In the genomic region with DNA sequence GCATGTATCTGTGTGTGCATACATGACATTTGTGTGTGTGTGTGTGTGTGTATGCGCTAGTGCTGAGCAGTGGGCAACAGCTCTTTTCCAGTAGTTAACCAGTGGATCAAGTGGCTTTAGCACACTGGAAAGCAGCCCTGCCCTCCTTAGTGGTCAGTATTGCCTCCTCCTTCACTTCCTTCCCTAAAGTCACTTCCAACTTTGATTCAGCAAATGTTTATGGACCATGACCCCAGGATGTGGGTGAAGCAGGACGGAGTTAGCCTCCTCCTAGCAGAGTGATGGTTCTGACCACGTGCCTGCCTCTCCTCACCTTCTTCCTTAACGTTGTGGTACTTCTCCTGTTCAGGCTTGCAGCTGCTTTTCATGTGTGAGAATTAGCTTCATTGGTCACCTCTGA, we compare ENCODE assay signal across 24 mouse cellular contexts. TPM values are rescaled to one million over a fixed set of nuclear protein-coding genes. Genes with fewer than 3 reads are reported as not detected.
DNase-seq lines count a peak whose midpoint lies in the region; ATAC-seq and TF ChIP-seq lines count a peak whose summit lies in the region.
"Had no signal": no experiment of that assay in that cellular context is flagged by ENCODE, and none has a peak within 500 bp of the region (broad histone marks: within the 10 kb centered on the region; RNA-seq: fewer than 3 reads in every experiment).

No protein-coding gene starts in this region.

- 83% methylated on average over 4 of the region's 4 CpGs for WGBS in heart, embryonic 12.5 days
- 86% methylated on average over 4 of the region's 4 CpGs for WGBS in intestine, embryonic 16.5 days

- no peak overlapping the region for H3ac ChIP-seq in C2C12 (ENCODE audit: control insufficient read depth, insufficient read length, low read depth)

- 0 out of 2 replicates have a peak, but pooled peaks cover 5% of the 10 kb centered on the region for H3K9me3 ChIP-seq in heart, embryonic 12.5 days (replicated peaks)
- H3K9me3 ChIP-seq in megakaryocyte, embryonic 14.5 days, result 0 out of 2 replicates have a peak, but pooled peaks cover 4% of the 10 kb centered on the region
- H3K9me3 ChIP-seq in intestine, embryonic 16.5 days (ENCODE audit: control insufficient read depth, low read length), result no peaks in the 10 kb centered on the region
- H3K9me3 ChIP-seq: embryonic facial prominence, embryonic 12.5 days; forebrain, embryonic 12.5 days had no signal

- H3K4me2 ChIP-seq in heart, embryonic 12.5 days, result no peak overlapping the region
- H3K4me2 ChIP-seq in intestine, embryonic 16.5 days (ENCODE audit: low read depth, low read length), result no peak overlapping the region
- H3K4me2 ChIP-seq: embryonic facial prominence, embryonic 12.5 days; forebrain, embryonic 12.5 days had no signal

- no peak overlapping the region for H3K27ac ChIP-seq in heart, embryonic 12.5 days (ENCODE audit: poor library complexity, severe bottlenecking)
- H3K27ac ChIP-seq in intestine, embryonic 16.5 days (ENCODE audit: low read length), result no peak overlapping the region
- H3K27ac ChIP-seq in layer of hippocampus, adult 2 months, result no peak overlapping the region
- H3K27ac ChIP-seq: embryonic facial prominence, embryonic 10.5 days; embryonic facial prominence, embryonic 12.5 days; forebrain, embryonic 12.5 days had no signal

- H3K79me3 ChIP-seq in C2C12 (ENCODE audit: low read depth), result peaks cover 32% of the 10 kb centered on the region

- H3K27me3 ChIP-seq in heart, embryonic 12.5 days (replicated peaks), result no peaks in the 10 kb centered on the region
- H3K27me3 ChIP-seq in C2C12 (ENCODE audit: control insufficient read depth, insufficient read depth, insufficient read length), result no peaks in the 10 kb centered on the region
- H3K27me3 ChIP-seq in megakaryocyte, embryonic 14.5 days (replicated peaks), result no peaks in the 10 kb centered on the region
- H3K27me3 ChIP-seq in intestine, embryonic 16.5 days (replicated peaks; ENCODE audit: control insufficient read depth, insufficient read depth, low read length), result no peaks in the 10 kb centered on the region
- H3K27me3 ChIP-seq: embryonic facial prominence, embryonic 12.5 days; forebrain, embryonic 12.5 days; Patski had no signal

- ATAC-seq in heart, embryonic 12.5 days (ENCODE audit: insufficient number of reproducible peaks, low FRiP score), result no peak
- ATAC-seq in intestine, embryonic 16.5 days, result no peak
- ATAC-seq: activated CD4-positive, CD25-positive, alpha-beta regulatory T cell, adult 4 months; forebrain, embryonic 14.5 days; forebrain, embryonic 16.5 days; Patski had no signal

- no peak overlapping the region for H3K4me3 ChIP-seq in heart, embryonic 12.5 days
- H3K4me3 ChIP-seq in C2C12 (ENCODE audit: insufficient read depth, poor library complexity, severe bottlenecking), result no peak overlapping the region
- peak overlapping the region; percentile 70 for H3K4me3 ChIP-seq in megakaryocyte, embryonic 14.5 days (replicated peaks)
- H3K4me3 ChIP-seq in intestine, embryonic 16.5 days (ENCODE audit: low read length), result no peak overlapping the region
- no peak overlapping the region for H3K4me3 ChIP-seq in layer of hippocampus, adult 2 months
- H3K4me3 ChIP-seq: embryonic facial prominence, embryonic 10.5 days; embryonic facial prominence, embryonic 12.5 days; forebrain, embryonic 12.5 days had no signal

- TF ChIP-seq CTCF in C2C12 (IDR thresholded peaks at IDR 0.05; ENCODE audit: control insufficient read depth, insufficient read depth, insufficient read length), result no peak
- TF ChIP-seq CTCF in layer of hippocampus, adult 2 months (conservative IDR thresholded peaks at IDR 0.05), result no peak

- no peaks in the 10 kb centered on the region for H3K4me1 ChIP-seq in heart, embryonic 12.5 days (replicated peaks)
- H3K4me1 ChIP-seq in megakaryocyte, embryonic 14.5 days, result peaks cover 25% of the 10 kb centered on the region
- no peaks in the 10 kb centered on the region for H3K4me1 ChIP-seq in intestine, embryonic 16.5 days (ENCODE audit: control insufficient read depth, insufficient read depth, low read length)
- H3K4me1 ChIP-seq: embryonic facial prominence, embryonic 10.5 days; embryonic facial prominence, embryonic 12.5 days; forebrain, embryonic 12.5 days had no signal

- DNase-seq in heart, adult 11 months, result peak; percentile 85
- no peak for DNase-seq in layer of hippocampus, adult 2 months (ENCODE audit: low spot score in 2 of 2)
- DNase-seq: adrenal gland, adult 8-10 months; adrenal gland, postnatal 14 days; adrenal gland, postnatal 36 days; B cell, adult 2 months; cerebellum, adult 11-12 months; cerebellum, adult 2 months; cerebellum, adult 9-10 months; cerebellum, postnatal 10 days; cerebellum, postnatal 25 days had no signal

- H3K9ac ChIP-seq in heart, embryonic 12.5 days, result no peak overlapping the region
- no peak overlapping the region for H3K9ac ChIP-seq in intestine, embryonic 16.5 days (ENCODE audit: low read depth, low read length)
- H3K9ac ChIP-seq: embryonic facial prominence, embryonic 12.5 days; forebrain, embryonic 12.5 days had no signal

- peaks cover 35% of the 10 kb centered on the region for H3K79me2 ChIP-seq in C2C12 (ENCODE audit: control insufficient read depth, insufficient read depth)

- H3K36me3 ChIP-seq in heart, embryonic 12.5 days, result peaks cover 76% of the 10 kb centered on the region
- H3K36me3 ChIP-seq in C2C12 (ENCODE audit: control insufficient read depth, insufficient read depth), result peaks cover 66% of the 10 kb centered on the region
- peaks cover 84% of the 10 kb centered on the region for H3K36me3 ChIP-seq in megakaryocyte, embryonic 14.5 days (replicated peaks; ENCODE audit: low read length)
- 0 out of 2 replicates have a peak, but pooled peaks cover 5% of the 10 kb centered on the region for H3K36me3 ChIP-seq in intestine, embryonic 16.5 days (ENCODE audit: control insufficient read depth, insufficient read depth, low read length)

TF ChIP-seq in C2C12, 6 proteins besides CTCF, POLR2A, EP300 and RAD21:
- TF ChIP-seq MYOG (IDR thresholded peaks at IDR 0.05; ENCODE audit: control insufficient read depth, extremely low read depth, insufficient read length) (no peak), MAX (IDR thresholded peaks at IDR 0.05) (no peak), USF1 (IDR thresholded peaks at IDR 0.05; ENCODE audit: low read depth) (peak; percentile 34), MYOD1 (IDR thresholded peaks at IDR 0.05; ENCODE audit: control insufficient read depth, insufficient read length, low read depth) (no peak), FOSL1 (IDR thresholded peaks at IDR 0.05; ENCODE audit: insufficient read depth, low read length, poor library complexity, severe bottlenecking) (no peak), CEBPB (IDR thresholded peaks at IDR 0.05; ENCODE audit: low read depth) (no peak)

RNA-seq across cellular contexts. Expression of a gene that starts 8.6 kb away (rescaled TPM):
- 30.6 and 35.5 TPM in 2 replicates for polyA plus RNA-seq in heart, embryonic 12.5 days (2016; fragmentation: Nextera tagmentation; extraction: Ambion mirVana)
- polyA plus RNA-seq in C2C12 (2012; fragmentation: generic; extraction: Trizol), result 42.7 TPM
- 27.5 and 35.5 TPM in 2 replicates for polyA plus RNA-seq in megakaryocyte, embryonic 14.5 days (2012; ENCODE audit: insufficient read depth, low replicate concordance)
- 43.0 and 44.9 TPM in 2 replicates for polyA plus RNA-seq in intestine, embryonic 16.5 days (2015; fragmentation: Nextera tagmentation; extraction: Ambion mirVana)
- total RNA-seq in layer of hippocampus, adult 2 months (2021), result 10 to 100 TPM; 93.4 to 94.8 TPM

RNA-seq across cellular contexts. Expression of a gene that starts 23.0 kb away (rescaled TPM):
- 0.28 TPM in 1 of 2 replicates, not detected in the other for polyA plus RNA-seq in heart, embryonic 12.5 days (2016; fragmentation: Nextera tagmentation; extraction: Ambion mirVana)
- polyA plus RNA-seq in C2C12 (2012; fragmentation: generic; extraction: Trizol), result 0.11 TPM
- 0.67 TPM in 1 of 2 replicates, not detected in the other for polyA plus RNA-seq in megakaryocyte, embryonic 14.5 days (2012; ENCODE audit: insufficient read depth, low replicate concordance)
- 0.10 and 0.24 TPM in 2 replicates for polyA plus RNA-seq in intestine, embryonic 16.5 days (2015; fragmentation: Nextera tagmentation; extraction: Ambion mirVana)
- under 1 TPM; 0.32 to 0.72 TPM for total RNA-seq in layer of hippocampus, adult 2 months (2021)
- total RNA-seq: ES-E14 had no signal
- polyA plus RNA-seq: embryonic facial prominence, embryonic 10.5 days had no signal

RNA-seq across cellular contexts. Expression of a gene that starts 57.0 kb away (rescaled TPM):
- 61.2 and 64.1 TPM in 2 replicates for polyA plus RNA-seq in heart, embryonic 12.5 days (2016; fragmentation: Nextera tagmentation; extraction: Ambion mirVana)
- polyA plus RNA-seq in C2C12 (2012; fragmentation: generic; extraction: Trizol), result 4.9 TPM
- polyA plus RNA-seq in megakaryocyte, embryonic 14.5 days (2012; ENCODE audit: insufficient read depth, low replicate concordance), result 0.37 TPM in 1 of 2 replicates, not detected in the other
- polyA plus RNA-seq in intestine, embryonic 16.5 days (2015; fragmentation: Nextera tagmentation; extraction: Ambion mirVana), result 28.0 and 30.1 TPM in 2 replicates
- total RNA-seq in layer of hippocampus, adult 2 months (2021), result 10 to 100 TPM; 62.1 to 68.2 TPM
- total RNA-seq: MEL had no signal
